16 mouse cellular contexts compared by ENCODE assay signal in the genomic region with DNA sequence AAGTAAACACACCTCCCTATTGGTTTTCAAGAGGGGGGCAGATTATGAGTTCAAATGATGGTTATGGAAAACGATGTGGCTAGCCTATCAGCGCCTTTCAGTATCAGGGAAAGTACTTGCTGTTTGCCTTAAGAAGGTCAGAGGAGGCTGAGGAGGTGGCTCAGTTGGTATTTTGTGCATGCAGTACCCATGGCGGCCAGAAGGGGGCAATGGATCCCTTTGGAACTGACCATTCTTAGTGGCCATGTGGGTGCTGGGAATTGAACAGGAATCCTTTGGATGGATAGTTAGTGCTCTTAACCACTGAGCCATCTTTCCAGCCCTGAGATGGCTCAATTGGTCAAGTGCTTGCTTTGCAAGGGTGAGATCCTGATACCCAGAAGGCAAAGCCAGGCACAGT. TPM values are rescaled to one million over a fixed set of nuclear protein-coding genes. Genes with fewer than 3 reads are reported as not detected.
A peak's percentile ranks its signal among the peaks of the same experiment; 100 is the strongest.
DNase-seq lines count a peak whose midpoint lies in the region; ATAC-seq and TF ChIP-seq lines count a peak whose summit lies in the region.
"Had no signal": no experiment of that assay in that cellular context is flagged by ENCODE, and none has a peak within 500 bp of the region (broad histone marks: within the 10 kb centered on the region; RNA-seq: fewer than 3 reads in every experiment).

No protein-coding gene starts in this region.

- no peak overlapping the region for H3K4me2 ChIP-seq in intestine, postnatal 0 days (replicated peaks; ENCODE audit: low read depth)
- no peak overlapping the region for H3K4me2 ChIP-seq in intestine, embryonic 15.5 days (replicated peaks)
- H3K4me2 ChIP-seq: forebrain, embryonic 15.5 days; liver, embryonic 15.5 days; midbrain, embryonic 11.5 days; neural tube, embryonic 15.5 days had no signal

- H3K9me3 ChIP-seq in intestine, postnatal 0 days (ENCODE audit: control insufficient read depth) = no peaks in the 10 kb centered on the region
- H3K9me3 ChIP-seq in intestine, embryonic 15.5 days = no peaks in the 10 kb centered on the region
- H3K9me3 ChIP-seq: forebrain, embryonic 15.5 days; liver, embryonic 15.5 days; neural tube, embryonic 15.5 days had no signal

- 64% methylated on average over 3 of the region's 3 CpGs for WGBS in intestine, postnatal 0 days
- 70% methylated on average over 3 of the region's 3 CpGs for WGBS in intestine, embryonic 15.5 days
- WGBS in bone marrow, adult 2 months = 60% methylated on average over 3 of the region's 3 CpGs

- no peaks in the 10 kb centered on the region for H3K4me1 ChIP-seq in intestine, postnatal 0 days (replicated peaks; ENCODE audit: control insufficient read depth, insufficient read depth, low read length)
- H3K4me1 ChIP-seq in intestine, embryonic 15.5 days (replicated peaks) = no peaks in the 10 kb centered on the region
- H3K4me1 ChIP-seq in bone marrow, adult 2 months (ENCODE audit: control insufficient read depth, insufficient read depth, low read length) = no peaks in the 10 kb centered on the region
- peaks cover 4% of the 10 kb centered on the region for H3K4me1 ChIP-seq in testis, adult 2 months (ENCODE audit: control insufficient read depth, insufficient read depth, low read length)
- H3K4me1 ChIP-seq: embryonic facial prominence, embryonic 10.5 days; forebrain, embryonic 15.5 days; liver, embryonic 15.5 days; neural tube, embryonic 15.5 days had no signal

- no peak overlapping the region for H3K4me3 ChIP-seq in intestine, postnatal 0 days (ENCODE audit: low read depth, low read length)
- no peak overlapping the region for H3K4me3 ChIP-seq in intestine, embryonic 15.5 days (replicated peaks)
- no peak overlapping the region for H3K4me3 ChIP-seq in bone marrow, adult 2 months (replicated peaks; ENCODE audit: control insufficient read depth, low read depth, low read length)
- no peak overlapping the region for H3K4me3 ChIP-seq in testis, adult 2 months (ENCODE audit: control insufficient read depth, low read depth, low read length)
- H3K4me3 ChIP-seq: embryonic facial prominence, embryonic 10.5 days; forebrain, embryonic 15.5 days; liver, embryonic 15.5 days; neural tube, embryonic 15.5 days had no signal

- no peak overlapping the region for H3K27ac ChIP-seq in intestine, postnatal 0 days (ENCODE audit: low read depth, low read length)
- no peak overlapping the region for H3K27ac ChIP-seq in intestine, embryonic 15.5 days
- H3K27ac ChIP-seq in bone marrow, adult 2 months (ENCODE audit: control insufficient read depth, insufficient read depth, low read depth, low read length, poor library complexity) = no peak overlapping the region
- H3K27ac ChIP-seq in testis, adult 2 months (ENCODE audit: control insufficient read depth, insufficient read depth, low read depth, low read length) = no peak overlapping the region
- H3K27ac ChIP-seq: embryonic facial prominence, embryonic 10.5 days; forebrain, embryonic 15.5 days; liver, embryonic 15.5 days; neural tube, embryonic 15.5 days had no signal

- peak; percentile 65 for TF ChIP-seq CTCF in intestine, postnatal 0 days (IDR thresholded peaks at IDR 0.05; ENCODE audit: low read depth)
- TF ChIP-seq CTCF in bone marrow, adult 2 months (IDR thresholded peaks at IDR 0.05; ENCODE audit: control insufficient read depth, insufficient read depth, low read length) = peak; percentile 55; the same call in 1 of the 2 replicates
- TF ChIP-seq CTCF in testis, adult 2 months (IDR thresholded peaks at IDR 0.05; ENCODE audit: control insufficient read depth, insufficient read depth, insufficient replicate concordance, low read depth, low read length) = peak; percentile 93

- no peak overlapping the region for H3K9ac ChIP-seq in intestine, postnatal 0 days (ENCODE audit: low read depth, low read length)
- H3K9ac ChIP-seq in intestine, embryonic 15.5 days = no peak overlapping the region
- H3K9ac ChIP-seq: forebrain, embryonic 15.5 days; liver, embryonic 15.5 days; neural tube, embryonic 15.5 days had no signal

- no peaks in the 10 kb centered on the region for H3K36me3 ChIP-seq in intestine, postnatal 0 days (ENCODE audit: control insufficient read depth, insufficient read depth)
- H3K36me3 ChIP-seq in intestine, embryonic 15.5 days = no peaks in the 10 kb centered on the region
- no peaks in the 10 kb centered on the region for H3K36me3 ChIP-seq in testis, adult 2 months (ENCODE audit: control insufficient read depth, insufficient read depth, low read length)
- H3K36me3 ChIP-seq: embryonic facial prominence, embryonic 10.5 days; forebrain, embryonic 15.5 days; liver, embryonic 15.5 days; neural tube, embryonic 15.5 days had no signal

- H3K27me3 ChIP-seq in intestine, postnatal 0 days (replicated peaks; ENCODE audit: control insufficient read depth, insufficient read depth, low read length) = no peaks in the 10 kb centered on the region
- H3K27me3 ChIP-seq in intestine, embryonic 15.5 days (replicated peaks) = no peaks in the 10 kb centered on the region
- no peaks in the 10 kb centered on the region for H3K27me3 ChIP-seq in testis, adult 2 months (ENCODE audit: control insufficient read depth, insufficient read depth, low read length)
- H3K27me3 ChIP-seq: forebrain, embryonic 15.5 days; liver, embryonic 15.5 days; neural tube, embryonic 15.5 days had no signal

- ATAC-seq in intestine, postnatal 0 days = no peak
- ATAC-seq in intestine, embryonic 15.5 days = no peak
- ATAC-seq: forebrain, embryonic 15.5 days had no signal

- TF ChIP-seq POLR2A in bone marrow, adult 2 months (IDR thresholded peaks at IDR 0.05; ENCODE audit: borderline replicate concordance, control insufficient read depth, low read depth, low read length) = no peak
- TF ChIP-seq POLR2A in testis, adult 2 months (IDR thresholded peaks at IDR 0.05; ENCODE audit: control insufficient read depth, low read depth, low read length) = no peak

- peak; percentile 3 to 29 for DNase-seq in spleen, postnatal 10 days (ENCODE audit: low spot score in 2 of 2)
- no peak for DNase-seq in spleen, postnatal 36 days (ENCODE audit: low spot score in 2 of 2)
- no peak for DNase-seq in adrenal gland, postnatal 25 days
- DNase-seq in layer of hippocampus, adult 18-20 months (ENCODE audit: low spot score in 2 of 2) = no peak
- DNase-seq: adrenal gland, postnatal 10 days; cerebellum, adult 9-10 months; right cerebral cortex, postnatal 14 days had no signal

RNA-seq across cellular contexts. Expression of gene Baiap2l1, which starts 26.0 kb away (rescaled TPM):
- polyA plus RNA-seq in intestine, postnatal 0 days (2015; fragmentation: Nextera tagmentation; extraction: Ambion mirVana) = 38.8 and 41.1 TPM in 2 replicates
- 27.4 and 28.6 TPM in 2 replicates for polyA plus RNA-seq in intestine, embryonic 15.5 days (2015; fragmentation: Nextera tagmentation; extraction: Ambion mirVana)
- polyA plus RNA-seq in bone marrow, adult 2 months (2011; ENCODE audit: insufficient read depth, insufficient read length, low replicate concordance, missing spikeins) = not detected in 2 replicates
- 2.3 and 3.1 TPM in 2 replicates for polyA plus RNA-seq in testis, adult 2 months (2012; rRNA removed)
- 8.0 and 9.6 TPM in 2 replicates for total RNA-seq in adrenal gland, postnatal 25 days (2021)
- under 1 TPM; 0.46 to 0.87 TPM for total RNA-seq in layer of hippocampus, adult 18-20 months (2021)

Comparison
In these comparisons a context has a peak if more than half of its experiments do, and no peak if none do; other contexts are left out.
1. DNase-seq: peak in spleen, postnatal 10 days (2 of 2); none in spleen, postnatal 36 days (0 of 2), adrenal gland, postnatal 25 days (single experiment) and layer of hippocampus, adult 18-20 months (0 of 2).
2. Peak in every context shown above with its lines, with median percentiles within 50 percentile points of each other: CTCF ChIP-seq.